8 mouse cellular contexts compared by ENCODE assay signal in the genomic region with DNA sequence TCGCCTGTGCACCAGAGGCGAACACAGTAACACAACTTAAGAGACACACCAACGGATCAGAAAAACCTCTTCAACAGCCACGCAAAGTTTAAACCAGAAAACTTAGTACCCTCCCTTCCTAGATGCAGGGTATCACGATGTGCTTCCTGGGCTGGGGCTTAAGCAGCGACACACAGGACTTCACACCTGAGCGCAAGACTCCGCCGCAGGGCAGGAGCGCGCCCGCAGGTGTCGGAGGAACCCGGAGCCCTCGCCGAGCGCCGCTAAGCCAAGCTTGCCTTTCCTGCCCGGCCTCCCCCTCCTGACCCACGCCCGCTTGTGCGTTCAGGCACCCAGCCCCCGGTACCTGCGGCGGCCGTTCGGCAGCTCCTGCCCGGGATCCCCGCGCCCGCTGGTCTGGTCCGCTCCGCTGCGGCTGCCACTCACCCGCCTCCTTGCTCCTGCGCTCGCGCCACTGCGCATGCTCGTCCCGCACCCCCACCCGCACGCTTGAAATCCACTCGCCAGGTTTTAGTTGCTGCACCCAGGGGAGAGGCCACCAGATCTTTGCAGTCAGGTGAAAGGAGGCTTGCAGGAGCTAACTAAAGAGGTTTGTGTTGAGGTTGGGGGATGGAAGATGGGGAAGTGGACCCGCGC. TPM values are rescaled to one million over a fixed set of nuclear protein-coding genes. Genes with fewer than 3 reads are reported as not detected.
DNase-seq lines count a peak whose midpoint lies in the region; ATAC-seq and TF ChIP-seq lines count a peak whose summit lies in the region.

TSS of gene Pls1 (minus strand) at position 487 of the 636 bp plus-strand sequence.

- peak; percentile 88 for ATAC-seq in embryonic facial prominence, embryonic 11.5 days (replicated peaks; ENCODE audit: insufficient number of reproducible peaks, low FRiP score, low TSS enrichment, low read depth)
- peak; percentile 92 for ATAC-seq in midbrain, embryonic 12.5 days (ENCODE audit: low FRiP score, low read depth)
- no peak for ATAC-seq in erythroid progenitor cell, adult 5-6 weeks (replicated peaks; ENCODE audit: low FRiP score, poor library complexity, severe bottlenecking)

- under 1% methylated on average over 46 of the region's 46 CpGs for WGBS in embryonic facial prominence, embryonic 11.5 days
- WGBS in kidney, adult 2 months, result 2% methylated on average over 46 of the region's 46 CpGs
- 1% methylated on average over 46 of the region's 46 CpGs for WGBS in limb, embryonic 10.5 days
- under 1% methylated on average over 46 of the region's 46 CpGs for WGBS in midbrain, embryonic 12.5 days
- under 1% methylated on average over 46 of the region's 46 CpGs for WGBS in small intestine, adult 2 months

- H3K27ac ChIP-seq in embryonic facial prominence, embryonic 11.5 days (replicated peaks; ENCODE audit: low read depth, low read length), result no peak within 1 kb of the TSS
- peak within 1 kb of the TSS; percentile 46 for H3K27ac ChIP-seq in kidney, adult 2 months (ENCODE audit: insufficient read depth, low read depth, low read length)
- H3K27ac ChIP-seq in limb, embryonic 10.5 days, result peak within 1 kb of the TSS; percentile 75
- no peak within 1 kb of the TSS for H3K27ac ChIP-seq in midbrain, embryonic 12.5 days (replicated peaks)
- H3K27ac ChIP-seq in small intestine, adult 2 months (ENCODE audit: insufficient read depth, low read depth, low read length), result peak within 1 kb of the TSS; percentile 86

- DNase-seq in adrenal gland, postnatal 25 days, result peak; percentile 84
- peak; percentile 82 for DNase-seq in embryonic facial prominence, embryonic 11.5 days (ENCODE audit: low spot score)
- peak; percentile 15 for DNase-seq in heart, adult 8-10 months (ENCODE audit: low spot score)
- DNase-seq in kidney, adult 2 months, result peak; percentile 94
- peak; percentile 91 for DNase-seq in limb, embryonic 10.5 days (ENCODE audit: low spot score)

- H3K9ac ChIP-seq in embryonic facial prominence, embryonic 11.5 days (replicated peaks; ENCODE audit: low read length), result peak within 1 kb of the TSS; percentile 52
- peak within 1 kb of the TSS; percentile 62 for H3K9ac ChIP-seq in midbrain, embryonic 12.5 days (replicated peaks)

- peak within 1 kb of the TSS; percentile 92 for H3K4me2 ChIP-seq in embryonic facial prominence, embryonic 11.5 days (ENCODE audit: low read depth, low read length)
- H3K4me2 ChIP-seq in midbrain, embryonic 12.5 days (replicated peaks), result peak within 1 kb of the TSS; percentile 88

- H3K4me1 ChIP-seq in embryonic facial prominence, embryonic 11.5 days (ENCODE audit: control insufficient read depth, insufficient read depth, low read length), result no peaks in the 10 kb centered on the region; the same call in 1 of the 2 replicates
- peaks cover 3% of the 10 kb centered on the region; the same call in 1 of the 2 replicates for H3K4me1 ChIP-seq in kidney, adult 2 months (ENCODE audit: control insufficient read depth, insufficient read depth, low read length)
- peaks cover 19% of the 10 kb centered on the region for H3K4me1 ChIP-seq in limb, embryonic 10.5 days
- 0 out of 2 replicates have a peak, but pooled peaks cover 6% of the 10 kb centered on the region for H3K4me1 ChIP-seq in midbrain, embryonic 12.5 days
- peaks cover 17% of the 10 kb centered on the region; the same call in 1 of the 2 replicates for H3K4me1 ChIP-seq in small intestine, adult 2 months (ENCODE audit: control insufficient read depth, insufficient read depth, insufficient read length, low read length)

- no peak for TF ChIP-seq CTCF in kidney, adult 2 months (conservative IDR thresholded peaks at IDR 0.05; ENCODE audit: insufficient read depth, insufficient read length, low read depth, low read length)
- no peak for TF ChIP-seq CTCF in small intestine, adult 2 months (IDR thresholded peaks at IDR 0.05; ENCODE audit: extremely low read depth, insufficient read length, insufficient replicate concordance, low read depth, low read length)

- no peaks in the 10 kb centered on the region; the same call in 1 of the 2 replicates for H3K27me3 ChIP-seq in embryonic facial prominence, embryonic 11.5 days (ENCODE audit: control insufficient read depth, insufficient read depth, low read length)
- H3K27me3 ChIP-seq in kidney, adult 2 months (replicated peaks; ENCODE audit: control insufficient read depth, insufficient read depth, low read length), result no peaks in the 10 kb centered on the region
- peaks cover 35% of the 10 kb centered on the region for H3K27me3 ChIP-seq in limb, embryonic 10.5 days (ENCODE audit: low read depth, poor library complexity, severe bottlenecking)
- H3K27me3 ChIP-seq in midbrain, embryonic 12.5 days, result peaks cover 33% of the 10 kb centered on the region
- no peaks in the 10 kb centered on the region for H3K27me3 ChIP-seq in small intestine, adult 2 months (ENCODE audit: control insufficient read depth, insufficient read depth, low read length)

- H3K36me3 ChIP-seq in embryonic facial prominence, embryonic 11.5 days (replicated peaks; ENCODE audit: control insufficient read depth, insufficient read depth, low read depth, low read length), result no peaks in the 10 kb centered on the region
- H3K36me3 ChIP-seq in kidney, adult 2 months (ENCODE audit: control insufficient read depth, insufficient read depth, low read length), result no peaks in the 10 kb centered on the region
- H3K36me3 ChIP-seq in limb, embryonic 10.5 days, result no peaks in the 10 kb centered on the region
- H3K36me3 ChIP-seq in midbrain, embryonic 12.5 days, result no peaks in the 10 kb centered on the region
- no peaks in the 10 kb centered on the region for H3K36me3 ChIP-seq in small intestine, adult 2 months (ENCODE audit: control insufficient read depth, insufficient read depth, low read length)

- no peaks in the 10 kb centered on the region for H3K9me3 ChIP-seq in embryonic facial prominence, embryonic 11.5 days (replicated peaks; ENCODE audit: control insufficient read depth, low read length)
- no peaks in the 10 kb centered on the region for H3K9me3 ChIP-seq in limb, embryonic 10.5 days (replicated peaks)
- H3K9me3 ChIP-seq in midbrain, embryonic 12.5 days, result no peaks in the 10 kb centered on the region

- H3K4me3 ChIP-seq in embryonic facial prominence, embryonic 11.5 days (ENCODE audit: low read depth, low read length), result peak within 1 kb of the TSS; percentile 52
- H3K4me3 ChIP-seq in kidney, adult 2 months (ENCODE audit: insufficient read depth, low read depth, low read length), result peak within 1 kb of the TSS; percentile 83
- H3K4me3 ChIP-seq in limb, embryonic 10.5 days, result peak within 1 kb of the TSS; percentile 74
- peak within 1 kb of the TSS; percentile 64 for H3K4me3 ChIP-seq in midbrain, embryonic 12.5 days
- H3K4me3 ChIP-seq in small intestine, adult 2 months (ENCODE audit: low read depth, low read length), result peak within 1 kb of the TSS; percentile 79

- no peak for TF ChIP-seq POLR2A in kidney, adult 2 months (IDR thresholded peaks at IDR 0.05; ENCODE audit: low read depth, low read length)
- TF ChIP-seq POLR2A in small intestine, adult 2 months (IDR thresholded peaks at IDR 0.05; ENCODE audit: low read depth, low read length), result peak; percentile 73

RNA-seq across cellular contexts. Expression of gene Pls1, which starts in this region (rescaled TPM):
- total RNA-seq in adrenal gland, postnatal 25 days (2021), result 6.9 and 9.0 TPM in 2 replicates
- 8.6 and 9.7 TPM in 2 replicates for polyA plus RNA-seq in embryonic facial prominence, embryonic 11.5 days (2014; fragmentation: Nextera tagmentation; extraction: Ambion mirVana)
- total RNA-seq in heart, adult 8-10 months (2022), result under 1 TPM; 0.13 to 0.98 (median 0.63) TPM
- 12.0 and 21.6 TPM in 2 replicates for polyA plus RNA-seq in kidney, adult 2 months (2012; rRNA removed)
- polyA plus RNA-seq in limb, embryonic 10.5 days (2016; fragmentation: Nextera tagmentation; extraction: Ambion mirVana), result 2.8 and 2.9 TPM in 2 replicates
- 3.2 and 3.8 TPM in 2 replicates for polyA plus RNA-seq in midbrain, embryonic 12.5 days (2016; fragmentation: Nextera tagmentation; extraction: Ambion mirVana)
- polyA plus RNA-seq in small intestine, adult 2 months (2012; rRNA removed), result 18.8 and 82.0 TPM in 2 replicates
- 0.36 TPM in 1 of 2 replicates, not detected in the other for total RNA-seq in erythroid progenitor cell, adult 5-6 weeks (2015; ENCODE audit: low replicate concordance)
- total RNA-seq in erythroid progenitor cell, adult 5-6 weeks (2017; ENCODE audit: low replicate concordance), result not detected in 2 replicates

Comparison
In these comparisons a context has a peak if more than half of its experiments do, and no peak if none do; other contexts are left out.
1. Peak in DNase-seq in heart, adult 8-10 months; RNA of the gene not detected or under 1 TPM.
2. DNase-seq: peak in every context shown above with its lines; median percentile 94 in kidney, adult 2 months; 91 in limb, embryonic 10.5 days; 84 in adrenal gland, postnatal 25 days; 82 in embryonic facial prominence, embryonic 11.5 days; 15 in heart, adult 8-10 months.
3. H3K27ac ChIP-seq: peak in kidney, adult 2 months (single experiment), limb, embryonic 10.5 days (single experiment) and small intestine, adult 2 months (single experiment); none in embryonic facial prominence, embryonic 11.5 days (single experiment) and midbrain, embryonic 12.5 days (single experiment).
4. Peak in every context shown above with its lines, with median percentiles within 50 percentile points of each other: H3K4me3 ChIP-seq.